Mouse (Mus musculus) embryonic facial prominence, embryonic 10.5 days (tissue): ENCODE measurements around the gene Tom1l2. TPM values are rescaled to one million over a fixed set of nuclear protein-coding genes. Genes with fewer than 3 reads are reported as not detected.
A peak's percentile ranks its signal among the peaks of the same experiment; 100 is the strongest.

ENCODE experiments used
- DNase-seq: peaks from one replicate; pipeline ENCODE4 v3.0.0-alpha.2; 2017; ENCODE audit warnings: low spot score
- H3K27ac ChIP-seq: fragments of 300-500 bp; sonication (generic); replicated peaks from 2 replicates; pipeline ENCODE4 v1.5.1; 2016; ENCODE audit warnings: mild to moderate bottlenecking
- H3K27me3 ChIP-seq: fragments of 300-500 bp; sonication (generic); replicated peaks from 2 replicates; pipeline ENCODE4 v1.6.1; 2016; ENCODE audit warnings: low read depth, mild to moderate bottlenecking; ENCODE audit not compliant: poor library complexity, severe bottlenecking
- H3K36me3 ChIP-seq: fragments of 300-500 bp; sonication (generic); replicated peaks from 2 replicates; pipeline ENCODE4 v1.6.1; 2016; ENCODE audit warnings: mild to moderate bottlenecking, moderate library complexity
- H3K4me1 ChIP-seq: fragments of 300-500 bp; sonication (generic); 2 replicates; pipeline ENCODE4 v1.6.1; 2016
- H3K4me3 ChIP-seq: fragments of 300-500 bp; sonication (generic); 2 replicates; pipeline ENCODE4 v1.5.1; 2016; ENCODE audit warnings: mild to moderate bottlenecking, moderate library complexity
- H3K9me3 ChIP-seq: fragments of 300-500 bp; sonication (generic); 2 replicates; pipeline ENCODE4 v1.6.1; 2016; ENCODE audit warnings: mild to moderate bottlenecking
- WGBS: fragments of 180-500 bp; shearing (Covaris S2); methylation state at CpG from one replicate; pipeline ENCODE4 v1.1.7; 2016; 5-methylcytosine and 5-hydroxymethylcytosine counted together
- polyA plus RNA-seq: library from polyadenylated mRNA; unstranded; fragments of >200 nt; fragmentation: Nextera tagmentation; extraction: Ambion mirVana; gene quantifications from 2 replicates; pipeline ENCODE4 v1.2.1, GENCODE M21; 2016

Tom1l2 gene
- polyA plus RNA-seq, 1 experiment from 2014 or later: 20.4 TPM

GRCm38 (mm10) chr11:60297772-60298171 is 54.9 kb downstream of the Tom1l2 start:
- Histone ChIP-seq H3K27me3 (no peaks in the 10 kb centered on the region), H3K4me1 (peaks cover 63% of the 10 kb centered on the region), H3K9me3 (no peaks in the 10 kb centered on the region), H3K4me3 (no peak overlapping the region), H3K36me3 (no peaks in the 10 kb centered on the region), H3K27ac (no peak overlapping the region)
- 75% methylated on average over 3 of the region's 3 CpGs for WGBS
- no peak for DNase-seq

- DNase-seq: peak; percentile 49
- Histone ChIP-seq H3K27me3 (no peaks in the 10 kb centered on the region), H3K36me3 (no peaks in the 10 kb centered on the region), H3K4me3 (peak overlapping the region; percentile 21; the same call in 1 of the 2 replicates), H3K27ac (peak overlapping the region; percentile 87), H3K9me3 (no peaks in the 10 kb centered on the region), H3K4me1 (peaks cover 61% of the 10 kb centered on the region)
- WGBS: 34% methylated on average over 5 of the region's 5 CpGs
Observed at GRCm38 (mm10) chr11:60294630-60295313, 57.9 kb downstream of the Tom1l2 start.

- Histone ChIP-seq H3K9me3 (no peaks in the 10 kb centered on the region), H3K27me3 (no peaks in the 10 kb centered on the region), H3K27ac (peak overlapping the region; percentile 87), H3K4me1 (peaks cover 66% of the 10 kb centered on the region), H3K4me3 (no peak overlapping the region; the same call in 1 of the 2 replicates), H3K36me3 (no peaks in the 10 kb centered on the region)
- WGBS: 43% methylated on average over 6 of the region's 6 CpGs
- DNase-seq: peak; percentile 60
Observed at GRCm38 (mm10) chr11:60293683-60294629, 58.7 kb downstream of the Tom1l2 start.

GRCm38 (mm10) chr11:60292718-60293117 is 60.0 kb downstream of the Tom1l2 start:
- peak; percentile 64 for DNase-seq
- WGBS: 47% methylated on average over 2 of the region's 2 CpGs
- no peaks in the 10 kb centered on the region for H3K27me3 ChIP-seq
- H3K9me3 ChIP-seq: no peaks in the 10 kb centered on the region
- H3K36me3 ChIP-seq: no peaks in the 10 kb centered on the region
- H3K4me1 ChIP-seq: peaks cover 71% of the 10 kb centered on the region
- peak overlapping the region; percentile 65; the same call in 1 of the 2 replicates for H3K27ac ChIP-seq
- no peak overlapping the region for H3K4me3 ChIP-seq

GRCm38 (mm10) chr11:60288980-60289379 is 63.7 kb downstream of the Tom1l2 start:
- Histone ChIP-seq H3K27ac (no peak overlapping the region), H3K27me3 (no peaks in the 10 kb centered on the region), H3K36me3 (no peaks in the 10 kb centered on the region), H3K4me3 (no peak overlapping the region), H3K4me1 (peaks cover 48% of the 10 kb centered on the region), H3K9me3 (no peaks in the 10 kb centered on the region)
- 57% methylated on average over 5 of the region's 5 CpGs for WGBS
- no peak for DNase-seq

- no peak overlapping the region for H3K4me3 ChIP-seq
- no peaks in the 10 kb centered on the region for H3K27me3 ChIP-seq
- WGBS: 81% methylated on average over 4 of the region's 4 CpGs
- H3K9me3 ChIP-seq: no peaks in the 10 kb centered on the region
- no peaks in the 10 kb centered on the region for H3K36me3 ChIP-seq
- DNase-seq: no peak
- no peak overlapping the region for H3K27ac ChIP-seq
- H3K4me1 ChIP-seq: peaks cover 31% of the 10 kb centered on the region
Observed at GRCm38 (mm10) chr11:60286311-60286710, 66.4 kb downstream of the Tom1l2 start.

- 80% methylated on average over 11 of the region's 11 CpGs for WGBS
- no peak for DNase-seq
- no peak overlapping the region for H3K27ac ChIP-seq
- peaks cover 34% of the 10 kb centered on the region for H3K4me1 ChIP-seq
- H3K4me3 ChIP-seq: no peak overlapping the region
- no peaks in the 10 kb centered on the region for H3K27me3 ChIP-seq
- no peaks in the 10 kb centered on the region for H3K36me3 ChIP-seq
- no peaks in the 10 kb centered on the region for H3K9me3 ChIP-seq
Observed at GRCm38 (mm10) chr11:60280429-60281414, 72.0 kb downstream of the Tom1l2 start.

- no peak for DNase-seq
- Histone ChIP-seq H3K36me3 (no peaks in the 10 kb centered on the region), H3K27ac (no peak overlapping the region), H3K27me3 (no peaks in the 10 kb centered on the region), H3K4me3 (no peak overlapping the region), H3K9me3 (no peaks in the 10 kb centered on the region), H3K4me1 (peaks cover 39% of the 10 kb centered on the region)
- WGBS: 88% methylated on average over 5 of the region's 5 CpGs
Observed at GRCm38 (mm10) chr11:60279483-60279882, 73.2 kb downstream of the Tom1l2 start.

- Histone ChIP-seq H3K36me3 (no peaks in the 10 kb centered on the region), H3K4me1 (peaks cover 56% of the 10 kb centered on the region), H3K27me3 (no peaks in the 10 kb centered on the region), H3K4me3 (no peak overlapping the region), H3K9me3 (no peaks in the 10 kb centered on the region), H3K27ac (0 out of 2 replicates have a peak overlapping the region, but pooled peaks have one; percentile 19)
- no peak for DNase-seq
- 74% methylated on average over 5 of the region's 5 CpGs for WGBS
Observed at GRCm38 (mm10) chr11:60277771-60278170, 74.9 kb downstream of the Tom1l2 start.

GRCm38 (mm10) chr11:60277164-60277740 is 75.5 kb downstream of the Tom1l2 start:
- DNase-seq: no peak
- H3K36me3 ChIP-seq: no peaks in the 10 kb centered on the region
- peak overlapping the region; percentile 58; the same call in 1 of the 2 replicates for H3K27ac ChIP-seq
- no peaks in the 10 kb centered on the region for H3K27me3 ChIP-seq
- WGBS: 82% methylated on average over 8 of the region's 8 CpGs
- no peaks in the 10 kb centered on the region for H3K9me3 ChIP-seq
- H3K4me3 ChIP-seq: no peak overlapping the region
- H3K4me1 ChIP-seq: peaks cover 53% of the 10 kb centered on the region

- no peaks in the 10 kb centered on the region for H3K36me3 ChIP-seq
- DNase-seq: no peak
- H3K4me3 ChIP-seq: no peak overlapping the region
- 93% methylated on average over 6 of the region's 6 CpGs for WGBS
- H3K9me3 ChIP-seq: no peaks in the 10 kb centered on the region
- H3K27ac ChIP-seq: peak overlapping the region; percentile 58
- H3K4me1 ChIP-seq: peaks cover 57% of the 10 kb centered on the region
- no peaks in the 10 kb centered on the region for H3K27me3 ChIP-seq
Observed at GRCm38 (mm10) chr11:60276408-60277093, 76.2 kb downstream of the Tom1l2 start.
